Mouse (Mus musculus): ENCODE measurements at regions not wholly inside any gene's neighbourhood (a gene's known extent, or its start where the extent isn't known, plus 50 kb on each side); places are given as distances from the start of the nearest gene placed in this dataset.

DNA sequence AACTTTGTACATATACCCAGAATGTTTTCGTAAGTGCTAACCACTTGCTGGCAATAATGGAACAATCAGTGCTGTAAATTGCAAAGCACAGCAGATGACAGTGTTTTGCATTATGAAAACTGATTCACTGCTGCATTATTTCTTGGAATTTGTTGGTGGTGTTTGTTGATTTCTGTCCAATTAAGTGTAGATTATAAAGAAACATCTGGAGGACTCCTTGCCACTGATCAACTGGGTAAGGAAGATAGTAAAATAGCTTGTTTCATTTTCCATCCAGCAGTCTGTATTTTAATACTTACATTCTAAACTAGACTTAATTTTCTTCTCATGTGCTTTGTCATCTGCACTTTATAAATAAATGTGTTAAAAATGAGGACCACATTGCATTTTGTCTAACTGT lies 436.6 kb upstream of the Cntn6 start:
- in situ Hi-C loops (cut with MboI; ENCODE audit: low sequenced_read_pairs in 2 of 2, unreplicated experiment in 2 of 2): no loop called here
- Histone ChIP-seq H3K27ac (ENCODE audit: insufficient read depth, low read depth, low read length, poor library complexity, severe bottlenecking) (no peak overlapping the region), H3K36me3 (ENCODE audit: control insufficient read depth, insufficient read depth, low read length, poor library complexity, severe bottlenecking) (no peaks in the 10 kb centered on the region), H3K4me1 (ENCODE audit: control insufficient read depth in 2 of 2, insufficient read depth in 2 of 2, low read length in 2 of 2, poor library complexity in 1 of 2) (no peaks in the 10 kb centered on the region), H3K9ac (ENCODE audit: insufficient read depth, low read depth, low read length, poor library complexity, severe bottlenecking) (no peak overlapping the region), H3K9me3 (ENCODE audit: control insufficient read depth, insufficient read depth, low read depth, low read length) (no peaks in the 10 kb centered on the region), H3K4me3 (ENCODE audit: insufficient read depth in 1 of 2, low read depth in 1 of 2, low read length in 2 of 2, poor library complexity in 1 of 2, severe bottlenecking in 1 of 2) (no peak overlapping the region)
- DNase-seq (ENCODE audit: low read depth, low spot score): no peak
- no peak for TF ChIP-seq MAFK (IDR thresholded peaks at IDR 0.05; ENCODE audit: insufficient read depth, low read depth, low read length)
- no peak for TF ChIP-seq HCFC1 (IDR thresholded peaks at IDR 0.05; ENCODE audit: borderline replicate concordance, insufficient read depth, low read length)
- TF ChIP-seq ZNF384 (IDR thresholded peaks at IDR 0.05; ENCODE audit: low read depth, low read length): no peak
- no peak for TF ChIP-seq CHD2 (IDR thresholded peaks at IDR 0.05; ENCODE audit: low read depth, low read length)
- no peak for TF ChIP-seq ZC3H11A (IDR thresholded peaks at IDR 0.05; ENCODE audit: borderline replicate concordance, low read depth, low read length)

- in situ Hi-C loops (cut with MboI; ENCODE audit: low sequenced_read_pairs in 2 of 2, unreplicated experiment in 2 of 2): no loop called here
- DNase-seq (ENCODE audit: low read depth, low spot score): no peak
- Histone ChIP-seq H3K9me3 (ENCODE audit: control insufficient read depth, insufficient read depth, low read depth, low read length) (no peaks in the 10 kb centered on the region), H3K36me3 (ENCODE audit: control insufficient read depth, insufficient read depth, low read length, poor library complexity, severe bottlenecking) (no peaks in the 10 kb centered on the region), H3K27ac (ENCODE audit: insufficient read depth, low read depth, low read length, poor library complexity, severe bottlenecking) (no peak overlapping the region), H3K4me3 (ENCODE audit: insufficient read depth in 1 of 2, low read depth in 1 of 2, low read length in 2 of 2, poor library complexity in 1 of 2, severe bottlenecking in 1 of 2) (no peak overlapping the region), H3K4me1 (ENCODE audit: control insufficient read depth in 2 of 2, insufficient read depth in 2 of 2, low read length in 2 of 2, poor library complexity in 1 of 2) (no peaks in the 10 kb centered on the region), H3K9ac (ENCODE audit: insufficient read depth, low read depth, low read length, poor library complexity, severe bottlenecking) (no peak overlapping the region)
- TF ChIP-seq ZNF384 (IDR thresholded peaks at IDR 0.05; ENCODE audit: low read depth, low read length) (no peak), MAFK (IDR thresholded peaks at IDR 0.05; ENCODE audit: insufficient read depth, low read depth, low read length) (no peak), CHD2 (IDR thresholded peaks at IDR 0.05; ENCODE audit: low read depth, low read length) (no peak), HCFC1 (IDR thresholded peaks at IDR 0.05; ENCODE audit: borderline replicate concordance, insufficient read depth, low read length) (no peak), ZC3H11A (IDR thresholded peaks at IDR 0.05; ENCODE audit: borderline replicate concordance, low read depth, low read length) (no peak)
These were observed 430.8 kb upstream of the Cntn6 start for GRCm38 (mm10) chr6:104061692-104062263.

- no peak overlapping the region for H3K4me3 ChIP-seq (ENCODE audit: insufficient read depth in 1 of 2, low read depth in 1 of 2, low read length in 2 of 2, poor library complexity in 1 of 2, severe bottlenecking in 1 of 2)
- in situ Hi-C loops (cut with MboI; ENCODE audit: low sequenced_read_pairs in 2 of 2, unreplicated experiment in 2 of 2): no loop called here
- H3K27ac ChIP-seq (ENCODE audit: insufficient read depth, low read depth, low read length, poor library complexity, severe bottlenecking): no peak overlapping the region
- H3K4me1 ChIP-seq (ENCODE audit: control insufficient read depth in 2 of 2, insufficient read depth in 2 of 2, low read length in 2 of 2, poor library complexity in 1 of 2): no peaks in the 10 kb centered on the region; a peak in 1 of 4 replicates
- H3K9me3 ChIP-seq (ENCODE audit: control insufficient read depth, insufficient read depth, low read depth, low read length): no peaks in the 10 kb centered on the region
- no peak for DNase-seq (ENCODE audit: low read depth, low spot score)
- H3K9ac ChIP-seq (ENCODE audit: insufficient read depth, low read depth, low read length, poor library complexity, severe bottlenecking): no peak overlapping the region
- TF ChIP-seq CHD2 (IDR thresholded peaks at IDR 0.05; ENCODE audit: low read depth, low read length) (no peak), ZNF384 (IDR thresholded peaks at IDR 0.05; ENCODE audit: low read depth, low read length) (no peak), ZC3H11A (IDR thresholded peaks at IDR 0.05; ENCODE audit: borderline replicate concordance, low read depth, low read length) (no peak), MAFK (IDR thresholded peaks at IDR 0.05; ENCODE audit: insufficient read depth, low read depth, low read length) (no peak), HCFC1 (IDR thresholded peaks at IDR 0.05; ENCODE audit: borderline replicate concordance, insufficient read depth, low read length) (no peak)
- H3K36me3 ChIP-seq (ENCODE audit: control insufficient read depth, insufficient read depth, low read length, poor library complexity, severe bottlenecking): no peaks in the 10 kb centered on the region
These were observed 412.0 kb upstream of the Cntn6 start for GRCm38 (mm10) chr6:104080581-104080980.

GRCm38 (mm10) chr6:104082242-104082641 lies 410.3 kb upstream of the Cntn6 start:
- no peak for TF ChIP-seq ZNF384 (IDR thresholded peaks at IDR 0.05; ENCODE audit: low read depth, low read length)
- TF ChIP-seq MAFK (IDR thresholded peaks at IDR 0.05; ENCODE audit: insufficient read depth, low read depth, low read length): no peak
- TF ChIP-seq ZC3H11A (IDR thresholded peaks at IDR 0.05; ENCODE audit: borderline replicate concordance, low read depth, low read length): no peak
- TF ChIP-seq CHD2 (IDR thresholded peaks at IDR 0.05; ENCODE audit: low read depth, low read length): no peak
- TF ChIP-seq HCFC1 (IDR thresholded peaks at IDR 0.05; ENCODE audit: borderline replicate concordance, insufficient read depth, low read length): no peak
- Histone ChIP-seq H3K9ac (ENCODE audit: insufficient read depth, low read depth, low read length, poor library complexity, severe bottlenecking) (no peak overlapping the region), H3K36me3 (ENCODE audit: control insufficient read depth, insufficient read depth, low read length, poor library complexity, severe bottlenecking) (no peaks in the 10 kb centered on the region), H3K4me1 (ENCODE audit: control insufficient read depth in 2 of 2, insufficient read depth in 2 of 2, low read length in 2 of 2, poor library complexity in 1 of 2) (no peaks in the 10 kb centered on the region; a peak in 1 of 4 replicates), H3K27ac (ENCODE audit: insufficient read depth, low read depth, low read length, poor library complexity, severe bottlenecking) (no peak overlapping the region), H3K9me3 (ENCODE audit: control insufficient read depth, insufficient read depth, low read depth, low read length) (no peaks in the 10 kb centered on the region), H3K4me3 (ENCODE audit: insufficient read depth in 1 of 2, low read depth in 1 of 2, low read length in 2 of 2, poor library complexity in 1 of 2, severe bottlenecking in 1 of 2) (no peak overlapping the region)
- in situ Hi-C loops (cut with MboI; ENCODE audit: low sequenced_read_pairs in 2 of 2, unreplicated experiment in 2 of 2): no loop called here
- DNase-seq (ENCODE audit: low read depth, low spot score): no peak

Measured in ES-E14 (cell line).